Mouse (Mus musculus) cerebral cortex, adult 2 months (tissue): ENCODE measurements around the gene Nr5a1.

Experiments used
- WGBS: fragments of 180-500 bp; shearing (Covaris S2); methylation state at CpG from one replicate; pipeline ENCODE4 v1.1.7; 2018; 5-methylcytosine and 5-hydroxymethylcytosine counted together

The Nr5a1 gene

GRCm38 (mm10) chr2:38714324-38714723, at the start of gene Nr5a1:
TSS of gene Nr5a1 (minus strand) at chr2:38714542.
- WGBS: 93% methylated on average over 13 of the region's 13 CpGs

DNA sequence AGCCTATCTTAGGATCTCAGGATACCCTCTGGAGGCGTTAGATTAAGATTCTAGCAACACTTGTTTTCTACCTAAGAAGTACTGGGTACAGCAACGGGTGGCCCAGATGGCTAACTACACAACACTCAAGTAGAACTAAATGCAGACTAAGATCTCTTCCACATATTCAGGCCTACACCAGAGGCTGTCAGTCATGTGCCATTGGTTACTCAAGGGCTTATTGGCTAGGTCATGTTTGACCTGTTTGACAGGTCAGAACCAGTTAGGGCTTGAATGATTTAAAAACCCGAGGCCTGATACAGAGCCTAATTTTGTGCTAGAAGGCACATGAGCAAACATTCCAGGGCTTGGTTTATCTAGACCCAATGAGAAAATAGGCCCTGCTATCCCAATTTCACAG, 25.5 kb upstream of the Nr5a1 start:
- 72% methylated on average over 3 of the region's 3 CpGs for WGBS

DNA sequence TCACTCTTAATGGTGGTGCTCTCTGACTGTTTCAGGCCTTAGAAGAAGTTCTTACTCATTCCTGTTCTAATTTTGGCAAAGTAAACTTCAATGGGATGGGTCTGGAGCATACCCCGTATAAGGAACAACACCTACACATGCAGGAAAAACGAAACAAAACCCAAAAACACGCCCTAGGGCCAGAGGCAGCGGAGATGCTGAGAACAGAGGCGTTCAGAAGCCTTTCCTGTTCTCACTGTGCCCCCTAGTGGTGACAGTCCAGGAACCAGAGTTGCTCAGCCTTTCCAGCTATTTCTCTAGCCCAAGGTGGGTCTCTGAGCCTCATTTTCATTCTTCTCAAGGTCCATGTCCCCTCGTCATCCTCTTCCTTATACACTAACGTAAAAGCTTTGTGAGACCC, 25.1 kb upstream of the Nr5a1 start:
- WGBS: 9% methylated on average over 7 of the region's 7 CpGs

DNA sequence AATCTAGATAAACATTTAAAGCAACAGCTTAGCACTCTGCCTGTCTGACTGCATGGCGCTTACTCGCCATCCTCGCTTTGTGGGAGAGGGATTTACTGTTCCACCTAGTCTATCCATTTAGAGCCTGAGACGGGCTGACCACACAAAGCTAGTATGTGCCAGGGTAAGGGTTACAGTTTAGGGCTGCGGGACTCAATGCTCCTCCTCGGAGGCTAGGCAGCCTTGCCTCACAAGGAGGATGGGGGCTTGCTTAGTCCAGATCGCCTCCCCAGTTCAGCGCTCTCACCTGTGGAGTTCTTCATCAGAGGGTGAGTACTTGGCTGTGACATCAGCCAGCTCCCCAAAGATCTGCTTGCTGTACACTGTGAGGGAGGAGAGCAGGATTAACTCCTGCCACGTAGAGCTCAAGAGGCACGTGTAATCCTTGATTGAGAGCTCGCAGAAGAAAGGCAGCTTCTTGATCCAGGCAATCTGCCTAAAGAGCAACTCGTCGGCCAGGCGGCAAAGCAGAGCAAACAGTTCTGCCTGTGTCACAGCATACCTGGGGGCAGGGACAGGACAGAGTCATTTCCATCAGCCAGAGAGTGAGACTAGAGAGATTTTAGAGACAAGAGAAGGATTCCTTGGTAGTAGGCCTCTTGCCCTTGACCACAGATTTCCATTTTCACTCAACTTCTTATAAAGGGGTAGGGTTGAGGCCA, 24.4 kb upstream of the Nr5a1 start:
- 86% methylated on average over 14 of the region's 14 CpGs for WGBS

- 42% methylated on average over 5 of the region's 5 CpGs for WGBS
Observed at GRCm38 (mm10) chr2:38734721-38735120, 20.4 kb upstream of the Nr5a1 start.

DNA sequence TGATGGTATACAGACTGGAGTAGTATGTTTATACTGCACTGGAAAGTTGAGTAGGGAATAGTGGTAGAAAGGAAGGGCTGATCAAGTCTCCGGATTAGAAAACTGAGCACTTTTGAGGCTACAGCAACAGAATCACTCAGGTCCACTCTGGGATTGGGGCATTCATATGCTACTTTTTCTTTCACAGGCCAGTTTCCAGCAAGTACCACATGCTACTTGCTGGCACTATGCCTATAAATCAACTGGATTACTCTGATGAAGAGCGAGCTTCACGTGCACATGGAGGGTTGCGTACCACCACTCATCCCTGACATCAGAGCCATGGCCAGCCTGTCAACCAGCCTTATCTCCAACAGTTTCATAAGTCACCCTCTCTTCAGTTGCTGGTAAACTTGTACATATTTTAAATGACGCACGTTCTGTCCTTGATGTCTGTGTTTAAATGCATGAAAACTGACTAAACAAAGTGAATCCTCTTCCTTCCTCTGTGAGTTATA, 16.0 kb upstream of the Nr5a1 start:
- WGBS: 93% methylated on average over 6 of the region's 6 CpGs

DNA sequence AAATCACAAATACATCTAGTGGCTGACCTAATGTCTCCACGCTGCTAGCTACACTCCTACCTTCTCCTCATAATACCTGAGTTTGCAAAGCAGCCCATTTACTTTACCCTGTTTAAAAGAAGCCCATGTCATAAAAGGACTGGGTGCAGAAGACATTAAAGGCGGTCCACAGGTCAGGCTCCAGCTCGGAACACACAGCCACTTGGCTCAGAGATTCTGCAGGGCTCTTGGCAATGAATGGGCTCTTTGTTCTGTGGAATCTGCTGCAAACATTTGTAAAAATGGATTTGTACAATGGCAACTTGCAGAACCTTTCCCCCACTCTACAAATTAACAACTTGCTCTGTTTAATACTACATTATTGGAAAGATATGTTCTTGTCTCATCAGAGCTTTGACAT, 11.1 kb upstream of the Nr5a1 start:
- 59% methylated on average over 3 of the region's 3 CpGs for WGBS

GRCm38 (mm10) chr2:38723378-38723777, 9.0 kb upstream of the Nr5a1 start:
- 66% methylated on average over 4 of the region's 4 CpGs for WGBS

DNA sequence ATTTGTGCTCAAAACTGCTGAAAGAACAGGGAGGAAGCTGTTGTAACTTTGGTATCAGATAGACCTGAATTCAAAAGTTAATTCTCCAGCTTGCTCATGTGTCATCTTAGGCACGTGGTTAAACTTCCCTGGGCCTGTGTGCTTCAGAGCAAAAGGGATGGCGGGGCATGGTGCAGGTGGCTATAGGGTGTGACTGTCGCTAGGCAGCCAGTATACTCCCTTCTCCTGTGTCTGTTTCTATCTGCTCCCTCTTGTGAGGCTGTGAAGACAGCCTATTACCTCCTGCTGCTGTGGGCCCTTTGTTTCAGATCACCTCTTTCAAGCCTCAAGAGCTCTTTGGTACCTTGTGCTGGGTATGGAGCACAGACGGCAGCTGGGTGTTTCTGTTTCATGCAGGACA, 7.7 kb upstream of the Nr5a1 start:
- WGBS: 78% methylated on average over 4 of the region's 4 CpGs

- WGBS: 86% methylated on average over 2 of the region's 2 CpGs
Observed at GRCm38 (mm10) chr2:38720661-38721060, 6.3 kb upstream of the Nr5a1 start.

- 92% methylated on average over 6 of the region's 6 CpGs for WGBS
Observed at GRCm38 (mm10) chr2:38719354-38719753, 5.0 kb upstream of the Nr5a1 start.

DNA sequence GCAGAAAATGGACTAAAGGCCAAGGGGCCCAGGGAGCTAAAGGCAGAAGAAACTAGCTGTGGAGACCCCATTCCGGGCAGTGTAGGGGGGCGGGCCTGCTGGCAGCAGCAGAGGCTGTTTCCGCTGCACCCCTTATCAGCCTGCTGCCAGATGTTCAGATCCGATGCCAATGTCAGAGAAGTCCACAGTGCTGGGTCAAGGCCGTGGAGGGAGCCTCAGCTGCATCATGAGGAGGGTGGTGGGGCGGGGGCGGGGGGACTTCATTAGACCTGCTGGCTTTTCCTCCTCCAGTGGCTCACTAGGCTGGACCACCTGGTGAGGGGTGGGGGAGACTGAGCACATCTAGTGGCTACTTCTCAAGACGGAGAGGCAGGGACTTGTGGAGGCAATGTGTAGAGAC, 4.3 kb upstream of the Nr5a1 start:
- WGBS: 74% methylated on average over 8 of the region's 8 CpGs

DNA sequence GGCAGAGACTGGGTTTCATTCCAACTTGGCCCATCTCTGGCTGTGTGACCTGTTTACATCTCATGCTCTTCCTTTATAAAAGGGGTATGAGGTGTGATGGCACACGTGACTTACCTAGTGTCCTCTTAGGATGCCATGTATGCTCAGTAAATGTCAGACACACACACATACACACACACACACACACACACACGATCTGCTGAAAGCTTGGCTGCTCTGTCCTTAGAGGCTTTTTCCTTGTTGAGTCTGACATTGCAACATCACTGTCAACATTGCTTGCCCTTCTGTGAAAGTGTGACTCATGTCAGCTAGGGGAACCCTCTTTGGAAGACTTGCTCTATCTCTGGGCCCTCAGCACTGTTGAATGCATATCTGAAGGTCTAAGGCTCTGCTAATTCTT, 3.1 kb upstream of the Nr5a1 start:
- 85% methylated on average over 2 of the region's 2 CpGs for WGBS

DNA sequence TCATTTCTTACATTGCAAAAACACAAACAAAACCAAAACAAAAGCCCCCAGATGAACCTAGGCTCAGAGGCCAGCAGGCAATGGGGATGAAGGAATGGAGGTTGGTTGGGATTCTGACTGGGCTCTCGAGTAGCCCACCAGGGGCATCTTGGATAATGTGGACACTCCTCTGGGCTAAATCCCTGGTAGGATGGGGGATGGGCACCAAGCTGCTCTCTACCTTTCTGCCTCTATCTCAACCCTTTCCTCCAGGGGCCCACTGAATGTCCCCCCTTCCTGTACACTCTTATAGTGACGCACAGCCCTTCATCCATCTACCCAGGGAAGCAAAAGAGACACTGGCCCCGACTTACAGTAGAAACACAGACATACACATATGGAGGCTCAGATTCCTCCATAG, 746 bp downstream of the Nr5a1 start:
- 94% methylated on average over 3 of the region's 3 CpGs for WGBS

DNA sequence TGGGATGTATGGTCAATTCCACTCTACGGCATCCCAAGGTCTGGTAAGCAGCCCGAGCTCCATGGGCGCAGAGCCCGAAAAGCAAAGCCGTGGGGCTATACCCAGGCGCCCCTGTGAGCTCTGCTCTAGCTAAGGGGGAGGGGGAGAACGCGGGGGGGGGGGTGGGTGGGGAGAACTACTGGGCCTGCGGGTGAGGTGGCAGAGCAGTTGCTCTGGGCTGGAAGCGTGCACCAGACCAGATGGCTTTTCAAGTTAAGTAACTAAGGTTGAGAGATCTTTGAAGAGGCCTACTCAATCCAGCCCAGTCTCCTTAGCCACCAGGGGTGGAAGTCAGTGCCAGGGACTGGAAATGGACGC, 1.6 kb downstream of the Nr5a1 start:
- 59% methylated on average over 11 of the region's 11 CpGs for WGBS

- WGBS: 15% methylated on average over 58 of the region's 58 CpGs
Observed at GRCm38 (mm10) chr2:38712076-38712768, 2.1 kb downstream of the Nr5a1 start.

DNA sequence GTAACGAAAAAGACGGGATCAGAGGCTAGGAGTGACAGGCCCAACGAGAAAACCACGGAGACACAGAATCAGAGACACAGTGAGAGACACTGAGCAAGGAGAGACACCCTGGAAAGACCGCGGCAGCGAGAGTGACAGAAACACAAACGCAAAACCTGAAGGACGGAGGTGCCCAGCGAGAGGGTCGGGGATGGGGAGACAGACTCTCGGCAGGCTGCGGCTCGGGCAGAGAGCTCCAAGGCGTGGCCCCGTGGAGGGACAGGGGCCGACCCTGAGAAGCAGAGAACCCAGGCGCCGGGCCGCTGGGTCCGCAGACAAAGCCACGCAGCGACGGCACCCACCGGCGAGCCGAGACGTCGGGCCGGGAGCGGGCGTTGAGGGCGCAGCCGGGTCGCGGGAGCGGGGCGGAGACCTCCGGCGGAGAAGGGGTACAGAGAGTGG, 2.9 kb downstream of the Nr5a1 start:
- WGBS: 2% methylated on average over 40 of the region's 40 CpGs

DNA sequence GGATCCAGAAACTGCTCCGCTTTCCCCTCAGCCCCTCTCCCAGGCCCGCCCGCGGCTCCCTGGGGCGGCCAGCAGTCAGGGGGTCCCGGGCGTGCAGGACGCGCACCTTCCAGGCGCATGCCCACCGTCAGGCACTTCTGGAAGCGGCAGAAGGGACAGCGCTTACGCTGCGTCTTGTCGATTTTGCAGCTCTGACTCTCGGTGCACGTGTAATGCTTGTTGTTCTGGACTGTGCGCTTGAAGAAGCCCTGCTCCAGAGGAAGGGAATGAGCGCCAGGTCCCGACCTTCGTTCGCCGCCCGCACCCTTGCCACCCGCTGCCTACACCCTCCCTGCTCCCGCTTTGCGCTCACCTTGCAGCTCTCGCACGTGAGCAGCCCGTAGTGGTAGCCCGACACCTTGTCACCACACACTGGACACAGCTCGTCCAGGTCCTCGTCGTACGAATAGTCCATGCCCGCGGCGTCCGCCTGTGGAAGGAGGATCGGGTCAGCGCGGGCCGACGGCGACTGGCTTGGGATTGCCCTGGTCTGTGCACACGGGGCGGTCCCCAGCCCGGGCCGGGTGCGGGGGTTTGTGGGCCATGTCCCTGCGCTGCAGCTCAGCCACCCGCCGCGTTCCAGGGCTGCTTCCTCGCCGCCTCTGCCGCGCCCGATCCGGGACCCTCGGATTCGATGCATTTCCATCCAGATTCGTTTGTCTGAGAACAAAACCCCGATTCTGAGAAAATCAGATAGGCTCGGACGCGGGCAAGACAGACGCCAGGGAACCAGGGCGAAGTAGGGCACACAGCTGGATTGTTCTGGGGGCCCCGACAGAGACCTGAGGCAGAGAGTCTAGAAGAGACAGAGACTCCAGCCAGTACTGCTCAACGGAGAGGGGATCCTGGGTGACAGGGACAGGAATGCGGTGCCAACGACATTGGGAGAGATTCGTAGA, 3.8 kb downstream of the Nr5a1 start:
- WGBS: 3% methylated on average over 75 of the region's 75 CpGs

DNA sequence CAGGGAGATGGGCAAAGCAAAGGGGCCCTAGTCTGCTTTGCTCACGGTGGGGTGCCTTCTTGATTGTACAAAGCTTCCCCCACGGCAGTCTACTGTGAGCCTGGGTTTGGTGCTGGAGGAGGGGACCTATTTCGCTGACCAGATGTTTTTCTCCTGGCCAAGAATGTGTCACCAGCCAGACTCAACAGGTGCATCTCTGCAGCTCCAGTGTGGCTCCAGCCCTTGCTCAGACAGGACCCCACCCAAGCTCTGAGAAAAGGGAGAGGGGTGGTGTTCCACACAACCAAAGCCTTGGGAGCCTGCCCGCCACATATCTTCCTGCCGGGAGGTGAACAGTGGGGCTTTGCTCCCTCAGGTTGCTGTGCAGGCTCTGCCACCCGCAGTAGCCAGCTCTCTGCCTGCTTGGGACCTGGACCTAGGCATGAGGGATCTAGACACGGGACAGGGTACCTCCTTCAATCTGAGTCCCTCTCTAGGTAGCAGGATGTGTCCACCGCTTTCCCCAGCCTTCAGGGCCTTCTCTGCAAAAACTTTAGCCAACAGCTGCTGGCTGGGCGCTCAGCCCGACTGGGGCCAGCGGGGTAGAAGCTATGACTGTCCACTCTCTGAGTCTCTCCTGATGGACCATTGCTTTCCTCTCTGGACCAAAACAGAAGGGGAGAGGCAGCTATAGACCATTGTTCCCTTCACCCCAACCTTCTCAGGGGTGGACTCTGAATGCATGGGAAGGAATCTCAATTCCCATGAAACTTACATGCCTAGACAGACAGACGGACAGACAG, 5.2 kb downstream of the Nr5a1 start:
- WGBS: 36% methylated on average over 12 of the region's 12 CpGs

DNA sequence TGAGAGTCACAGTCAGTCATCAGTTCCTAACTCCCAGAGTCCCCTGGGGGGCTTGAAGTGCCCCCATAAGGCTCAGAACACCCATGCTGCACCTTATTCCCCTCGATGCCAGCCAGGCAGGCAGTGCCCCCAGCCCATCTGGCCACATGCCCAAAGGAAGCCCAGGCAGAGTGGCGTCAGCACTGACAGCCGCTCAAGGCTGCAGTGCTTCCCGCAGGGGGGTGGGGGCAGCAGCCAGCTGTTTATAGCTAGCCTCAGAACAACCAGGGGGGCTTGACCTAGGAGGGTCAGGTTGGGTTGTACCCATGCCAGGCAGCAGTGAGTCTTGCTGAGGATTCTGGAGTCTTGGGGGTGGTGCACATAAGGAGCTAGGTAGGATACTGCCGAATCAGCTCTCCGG, 7.7 kb downstream of the Nr5a1 start:
- WGBS: 45% methylated on average over 6 of the region's 6 CpGs

DNA sequence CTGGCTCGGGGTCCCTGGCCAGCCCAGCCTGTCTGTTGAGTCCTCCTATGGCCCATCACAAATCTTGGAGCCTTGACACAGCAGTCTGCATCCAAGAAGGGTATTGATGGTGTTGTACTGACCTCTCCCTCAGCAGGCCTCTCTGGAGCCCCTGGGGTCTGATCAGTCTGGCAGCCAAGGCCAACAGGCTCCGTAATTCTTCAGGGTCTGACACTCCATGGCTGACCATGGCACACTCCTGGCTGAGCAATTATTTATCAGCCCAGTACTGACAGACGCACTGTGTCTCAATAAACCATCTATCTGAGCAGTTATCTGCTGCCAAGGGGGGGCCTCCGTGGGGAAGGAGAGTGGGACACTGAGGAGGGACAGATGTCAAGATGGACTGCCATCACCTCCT, 9.3 kb downstream of the Nr5a1 start:
- WGBS: 80% methylated on average over 4 of the region's 4 CpGs

DNA sequence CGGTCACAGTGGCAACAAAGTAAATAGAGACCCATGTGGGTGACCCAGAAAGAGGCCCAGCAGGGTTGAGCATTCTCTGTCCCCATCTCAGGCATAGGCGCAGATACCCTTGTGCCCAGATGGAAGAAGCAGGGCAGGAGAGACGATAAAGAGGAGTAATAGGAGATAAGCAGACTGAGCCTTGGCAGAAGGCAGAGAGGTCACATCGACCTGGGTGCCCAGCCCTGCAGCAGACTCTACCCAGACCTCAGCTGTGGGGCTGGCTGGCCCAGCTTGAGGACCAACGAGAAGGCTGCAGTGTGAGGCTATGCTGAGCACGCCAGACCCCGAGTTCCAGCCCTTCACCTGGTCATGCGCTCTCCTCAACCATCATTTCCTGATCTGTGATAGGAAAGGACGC, 10.0 kb downstream of the Nr5a1 start:
- WGBS: 92% methylated on average over 9 of the region's 9 CpGs
